In genomic region chr11:62756456-62757142, GRCm38 (mm10) we compare ENCODE assay signal across 8 mouse cellular contexts. TPM values are rescaled to one million over a fixed set of nuclear protein-coding genes. Genes with fewer than 3 reads are reported as not detected.
A peak's percentile ranks its signal among the peaks of the same experiment; 100 is the strongest.
DNase-seq lines count a peak whose midpoint lies in the region; ATAC-seq and TF ChIP-seq lines count a peak whose summit lies in the region.

No protein-coding gene starts in this region.

- H3K4me1 ChIP-seq in MEL (ENCODE audit: control insufficient read depth in 1 of 2, insufficient read depth in 2 of 2, low read length in 2 of 2): no peaks in the 10 kb centered on the region
- H3K4me1 ChIP-seq in lung, adult 2 months (ENCODE audit: control insufficient read depth, insufficient read depth, low read length): no peaks in the 10 kb centered on the region

- H3K27me3 ChIP-seq in MEL (ENCODE audit: control insufficient read depth in 1 of 2, insufficient read depth in 2 of 2, low read length in 2 of 2): no peaks in the 10 kb centered on the region; a peak in 1 of 4 replicates

- H3K36me3 ChIP-seq in MEL (ENCODE audit: control insufficient read depth in 1 of 2, insufficient read depth in 2 of 2, low read length in 2 of 2): no peaks in the 10 kb centered on the region

- TF ChIP-seq POLR2A in MEL (IDR thresholded peaks at IDR 0.05; ENCODE audit: control insufficient read depth in 1 of 2, insufficient read depth in 1 of 2, low read depth in 1 of 2, low read length in 2 of 2, poor library complexity in 1 of 2): no peak
- TF ChIP-seq POLR2A in lung, adult 2 months (IDR thresholded peaks at IDR 0.05; ENCODE audit: borderline replicate concordance, extremely low read depth, low read depth, low read length): no peak

- H3K79me2 ChIP-seq in MEL (ENCODE audit: control insufficient read depth, insufficient read depth, low read length, poor library complexity): no peaks in the 10 kb centered on the region

- 8% methylated on average over 36 of the region's 36 CpGs for WGBS in lung, adult 2 months

- peak; percentile 86 for DNase-seq in MEL (ENCODE audit: low read depth, low spot score)
- DNase-seq in cerebellum, adult 8-10 months: peak; percentile 99
- peak; percentile 98 for DNase-seq in forelimb bud, embryonic 11.5 days (ENCODE audit: low read depth, low spot score)
- DNase-seq in heart, postnatal 4 days: peak; percentile 98
- DNase-seq in layer of hippocampus, adult 2 months (ENCODE audit: low spot score in 2 of 2): peak; percentile 88
- DNase-seq in lung, adult 2 months: peak; percentile 93
- DNase-seq in testis, postnatal 14 days (ENCODE audit: low spot score): peak; percentile 94

- no peak overlapping the region for H3K4me3 ChIP-seq in MEL (ENCODE audit: control insufficient read depth in 1 of 2, insufficient read depth in 1 of 2, low read depth in 2 of 2, low read length in 2 of 2)
- H3K4me3 ChIP-seq in layer of hippocampus, adult 2 months: peak overlapping the region; percentile 59
- H3K4me3 ChIP-seq in lung, adult 2 months (replicated peaks; ENCODE audit: extremely low read depth, low read depth, low read length): no peak overlapping the region

- no peak overlapping the region for H3K9ac ChIP-seq in MEL (ENCODE audit: control insufficient read depth, low read depth, low read length, poor library complexity, severe bottlenecking)

- no peak overlapping the region for H3K27ac ChIP-seq in MEL (ENCODE audit: control insufficient read depth, low read depth, low read length)
- H3K27ac ChIP-seq in layer of hippocampus, adult 2 months: peak overlapping the region; percentile 1; the same call in 1 of the 2 replicates

- no peak for TF ChIP-seq EP300 in MEL (IDR thresholded peaks at IDR 0.05; ENCODE audit: low read depth in 1 of 2, low read length in 2 of 2)

- no peaks in the 10 kb centered on the region for H3K9me3 ChIP-seq in MEL (replicated peaks; ENCODE audit: insufficient read depth, low read length)

- peak; percentile 84 for ATAC-seq in neutrophil, adult 5-6 weeks (ENCODE audit: extremely low read depth, insufficient number of reproducible peaks, low FRiP score, poor library complexity, severe bottlenecking)

- peak; percentile 76 to 96 (median 92) for TF ChIP-seq CTCF in MEL (IDR thresholded peaks at IDR 0.05 in 2 of 3, conservative IDR thresholded peaks at IDR 0.05 in 1 of 3; ENCODE audit: control insufficient read depth in 1 of 3, insufficient read depth in 1 of 3, low read depth in 2 of 3, low read length in 3 of 3, poor library complexity in 1 of 3, severe bottlenecking in 1 of 3)
- TF ChIP-seq CTCF in layer of hippocampus, adult 2 months (conservative IDR thresholded peaks at IDR 0.05): peak; percentile 99
- TF ChIP-seq CTCF in lung, adult 2 months (IDR thresholded peaks at IDR 0.05; ENCODE audit: insufficient read depth, low read length): peak; percentile 64

- TF ChIP-seq RAD21 in MEL (IDR thresholded peaks at IDR 0.05; ENCODE audit: low read depth, low read length): peak; percentile 98

TF ChIP-seq in MEL, 35 proteins besides CTCF, POLR2A, EP300 and RAD21:
- peak; percentile 9; the same call in 1 of the 2 replicates for TF ChIP-seq TCF12 (IDR thresholded peaks at IDR 0.05; ENCODE audit: low read depth, low read length)
- TF ChIP-seq ELF1 (IDR thresholded peaks at IDR 0.05; ENCODE audit: low read depth, low read length): no peak
- 0 out of 2 replicates have a peak, but pooled peaks have one; percentile 26 for TF ChIP-seq TBP (IDR thresholded peaks at IDR 0.05; ENCODE audit: low read depth, low read length)
- peak; percentile 97 for TF ChIP-seq SMC3 (IDR thresholded peaks at IDR 0.05; ENCODE audit: low read depth, low read length)
- TF ChIP-seq MYC (IDR thresholded peaks at IDR 0.05; ENCODE audit: low read depth, low read length): no peak
- TF ChIP-seq ZC3H11A (IDR thresholded peaks at IDR 0.05; ENCODE audit: low read depth, low read length): peak; percentile 89
- TF ChIP-seq MAZ (IDR thresholded peaks at IDR 0.05; ENCODE audit: low read depth, low read length): peak; percentile 75; the same call in 1 of the 2 replicates

RNA-seq across cellular contexts. Expression of gene Gm10428, which starts 3.7 kb away (rescaled TPM):
- not detected in 2 replicates for total RNA-seq in MEL (2012; rRNA removed)
- polyA plus RNA-seq in MEL (2012; ENCODE audit: insufficient read depth in 1 of 2, insufficient read length in 2 of 2, low read depth in 1 of 2, low replicate concordance in 2 of 2, missing spikeins in 1 of 2): not detected
- total RNA-seq in heart, postnatal 4 days (2021): not detected
- not detected for total RNA-seq in layer of hippocampus, adult 2 months (2021)
- polyA plus RNA-seq in lung, adult 2 months (2012; rRNA removed): not detected in 2 replicates
- total RNA-seq in neutrophil, adult 5-6 weeks (2017): not detected in 2 replicates

RNA-seq across cellular contexts. Expression of gene Zfp287, which starts 24.9 kb away (rescaled TPM):
- not detected in 2 replicates for total RNA-seq in MEL (2012; rRNA removed)
- polyA plus RNA-seq in MEL (2012; ENCODE audit: insufficient read depth in 1 of 2, insufficient read length in 2 of 2, low read depth in 1 of 2, low replicate concordance in 2 of 2, missing spikeins in 1 of 2): not detected
- total RNA-seq in heart, postnatal 4 days (2021): 1 to 10 TPM; 3.5 to 4.4 TPM
- 10 to 100 TPM; 17.2 to 18.8 TPM for total RNA-seq in layer of hippocampus, adult 2 months (2021)
- polyA plus RNA-seq in lung, adult 2 months (2012; rRNA removed): 2.8 and 3.9 TPM in 2 replicates
- total RNA-seq in neutrophil, adult 5-6 weeks (2017): 10.6 and 12.8 TPM in 2 replicates

RNA-seq across cellular contexts. Expression of gene Zfp286, which starts 32.7 kb away (rescaled TPM):
- total RNA-seq in MEL (2012; rRNA removed): not detected in 2 replicates
- not detected for polyA plus RNA-seq in MEL (2012; ENCODE audit: insufficient read depth in 1 of 2, insufficient read length in 2 of 2, low read depth in 1 of 2, low replicate concordance in 2 of 2, missing spikeins in 1 of 2)
- total RNA-seq in heart, postnatal 4 days (2021): 1 to 10 TPM; 1.9 to 2.1 TPM
- 10 to 100 TPM; 24.3 to 33.1 TPM for total RNA-seq in layer of hippocampus, adult 2 months (2021)
- polyA plus RNA-seq in lung, adult 2 months (2012; rRNA removed): 0.54 and 1.1 TPM in 2 replicates
- 0.81 and 2.9 TPM in 2 replicates for total RNA-seq in neutrophil, adult 5-6 weeks (2017)
